Mouse (Mus musculus): ENCODE measurements at regions not wholly inside any gene's neighbourhood (a gene's known extent, or its start where the extent isn't known, plus 50 kb on each side); places are given as distances from the start of the nearest gene placed in this dataset.

- ATAC-seq = no peak
- H3K27me3 ChIP-seq (replicated peaks; ENCODE audit: control insufficient read depth, insufficient read depth, low read length) = no peaks in the 10 kb centered on the region
- H3K4me2 ChIP-seq (replicated peaks; ENCODE audit: low read depth) = no peak overlapping the region
- no peaks in the 10 kb centered on the region for H3K9me3 ChIP-seq (ENCODE audit: control insufficient read depth)
- WGBS = 61% methylated on average over 2 of the region's 2 CpGs
- H3K4me1 ChIP-seq (replicated peaks; ENCODE audit: control insufficient read depth, insufficient read depth, low read length) = no peaks in the 10 kb centered on the region
- H3K36me3 ChIP-seq (ENCODE audit: control insufficient read depth, insufficient read depth) = no peaks in the 10 kb centered on the region
- H3K4me3 ChIP-seq (ENCODE audit: low read depth, low read length) = no peak overlapping the region
- TF ChIP-seq CTCF (IDR thresholded peaks at IDR 0.05; ENCODE audit: low read depth) = no peak
- H3K27ac ChIP-seq (ENCODE audit: low read depth, low read length) = no peak overlapping the region
- no peak overlapping the region for H3K9ac ChIP-seq (ENCODE audit: low read depth, low read length)
Measured at GRCm38 (mm10) chr11:56193426-56193825, 152.6 kb upstream of the Nmur2 start.

GRCm38 (mm10) chr11:56173895-56174294 lies 133.1 kb upstream of the Nmur2 start:
- Histone ChIP-seq H3K36me3 (ENCODE audit: control insufficient read depth, insufficient read depth) (no peaks in the 10 kb centered on the region), H3K27me3 (replicated peaks; ENCODE audit: control insufficient read depth, insufficient read depth, low read length) (no peaks in the 10 kb centered on the region), H3K27ac (ENCODE audit: low read depth, low read length) (no peak overlapping the region), H3K9ac (ENCODE audit: low read depth, low read length) (no peak overlapping the region), H3K4me2 (replicated peaks; ENCODE audit: low read depth) (no peak overlapping the region), H3K4me3 (ENCODE audit: low read depth, low read length) (no peak overlapping the region), H3K9me3 (ENCODE audit: control insufficient read depth) (no peaks in the 10 kb centered on the region), H3K4me1 (replicated peaks; ENCODE audit: control insufficient read depth, insufficient read depth, low read length) (no peaks in the 10 kb centered on the region)
- no peak for ATAC-seq
- TF ChIP-seq CTCF (IDR thresholded peaks at IDR 0.05; ENCODE audit: low read depth) = no peak
- WGBS = 95% methylated on average over 1 of the region's 1 CpGs

- TF ChIP-seq CTCF (IDR thresholded peaks at IDR 0.05; ENCODE audit: low read depth) = no peak
- no peak overlapping the region for H3K4me2 ChIP-seq (replicated peaks; ENCODE audit: low read depth)
- 78% methylated on average over 3 of the region's 3 CpGs for WGBS
- H3K9ac ChIP-seq (ENCODE audit: low read depth, low read length) = no peak overlapping the region
- H3K9me3 ChIP-seq (ENCODE audit: control insufficient read depth) = no peaks in the 10 kb centered on the region
- no peak overlapping the region for H3K27ac ChIP-seq (ENCODE audit: low read depth, low read length)
- no peaks in the 10 kb centered on the region for H3K4me1 ChIP-seq (replicated peaks; ENCODE audit: control insufficient read depth, insufficient read depth, low read length)
- no peak overlapping the region for H3K4me3 ChIP-seq (ENCODE audit: low read depth, low read length)
- ATAC-seq = no peak
- H3K36me3 ChIP-seq (ENCODE audit: control insufficient read depth, insufficient read depth) = no peaks in the 10 kb centered on the region
- no peaks in the 10 kb centered on the region for H3K27me3 ChIP-seq (replicated peaks; ENCODE audit: control insufficient read depth, insufficient read depth, low read length)
Measured at GRCm38 (mm10) chr11:56173246-56173645, 132.4 kb upstream of the Nmur2 start.

GRCm38 (mm10) chr11:56169576-56169975 lies 128.8 kb upstream of the Nmur2 start:
- Histone ChIP-seq H3K9me3 (ENCODE audit: control insufficient read depth) (no peaks in the 10 kb centered on the region), H3K36me3 (ENCODE audit: control insufficient read depth, insufficient read depth) (no peaks in the 10 kb centered on the region), H3K27me3 (replicated peaks; ENCODE audit: control insufficient read depth, insufficient read depth, low read length) (no peaks in the 10 kb centered on the region), H3K4me2 (replicated peaks; ENCODE audit: low read depth) (no peak overlapping the region), H3K9ac (ENCODE audit: low read depth, low read length) (no peak overlapping the region), H3K27ac (ENCODE audit: low read depth, low read length) (no peak overlapping the region), H3K4me1 (replicated peaks; ENCODE audit: control insufficient read depth, insufficient read depth, low read length) (no peaks in the 10 kb centered on the region), H3K4me3 (ENCODE audit: low read depth, low read length) (no peak overlapping the region)
- ATAC-seq = no peak
- 80% methylated on average over 9 of the region's 9 CpGs for WGBS
- TF ChIP-seq CTCF (IDR thresholded peaks at IDR 0.05; ENCODE audit: low read depth) = no peak

- Histone ChIP-seq H3K27ac (ENCODE audit: low read depth, low read length) (no peak overlapping the region), H3K4me2 (replicated peaks; ENCODE audit: low read depth) (no peak overlapping the region), H3K9me3 (ENCODE audit: control insufficient read depth) (no peaks in the 10 kb centered on the region), H3K27me3 (replicated peaks; ENCODE audit: control insufficient read depth, insufficient read depth, low read length) (no peaks in the 10 kb centered on the region), H3K4me3 (ENCODE audit: low read depth, low read length) (no peak overlapping the region), H3K9ac (ENCODE audit: low read depth, low read length) (no peak overlapping the region), H3K36me3 (ENCODE audit: control insufficient read depth, insufficient read depth) (no peaks in the 10 kb centered on the region), H3K4me1 (replicated peaks; ENCODE audit: control insufficient read depth, insufficient read depth, low read length) (no peaks in the 10 kb centered on the region)
- 66% methylated on average over 2 of the region's 2 CpGs for WGBS
- TF ChIP-seq CTCF (IDR thresholded peaks at IDR 0.05; ENCODE audit: low read depth) = no peak
- ATAC-seq = no peak
Measured at GRCm38 (mm10) chr11:56166849-56167248, 126.0 kb upstream of the Nmur2 start.

- Histone ChIP-seq H3K4me1 (replicated peaks; ENCODE audit: control insufficient read depth, insufficient read depth, low read length) (no peaks in the 10 kb centered on the region), H3K4me2 (replicated peaks; ENCODE audit: low read depth) (no peak overlapping the region), H3K9me3 (ENCODE audit: control insufficient read depth) (no peaks in the 10 kb centered on the region), H3K27me3 (replicated peaks; ENCODE audit: control insufficient read depth, insufficient read depth, low read length) (no peaks in the 10 kb centered on the region), H3K9ac (ENCODE audit: low read depth, low read length) (no peak overlapping the region), H3K27ac (ENCODE audit: low read depth, low read length) (no peak overlapping the region), H3K36me3 (ENCODE audit: control insufficient read depth, insufficient read depth) (no peaks in the 10 kb centered on the region), H3K4me3 (ENCODE audit: low read depth, low read length) (no peak overlapping the region)
- TF ChIP-seq CTCF (IDR thresholded peaks at IDR 0.05; ENCODE audit: low read depth) = no peak
- 85% methylated on average over 5 of the region's 5 CpGs for WGBS
- no peak for ATAC-seq
Measured at GRCm38 (mm10) chr11:56165759-56166158, 124.9 kb upstream of the Nmur2 start.

- no peak for TF ChIP-seq CTCF (IDR thresholded peaks at IDR 0.05; ENCODE audit: low read depth)
- WGBS = 68% methylated on average over 2 of the region's 2 CpGs
- Histone ChIP-seq H3K27ac (ENCODE audit: low read depth, low read length) (no peak overlapping the region), H3K36me3 (ENCODE audit: control insufficient read depth, insufficient read depth) (no peaks in the 10 kb centered on the region), H3K9ac (ENCODE audit: low read depth, low read length) (no peak overlapping the region), H3K27me3 (replicated peaks; ENCODE audit: control insufficient read depth, insufficient read depth, low read length) (no peaks in the 10 kb centered on the region), H3K4me2 (replicated peaks; ENCODE audit: low read depth) (no peak overlapping the region), H3K9me3 (ENCODE audit: control insufficient read depth) (no peaks in the 10 kb centered on the region), H3K4me3 (ENCODE audit: low read depth, low read length) (no peak overlapping the region), H3K4me1 (replicated peaks; ENCODE audit: control insufficient read depth, insufficient read depth, low read length) (no peaks in the 10 kb centered on the region)
- no peak for ATAC-seq
Measured at GRCm38 (mm10) chr11:56160286-56160685, 119.5 kb upstream of the Nmur2 start.

Data from intestine, postnatal 0 days (tissue).